Mouse (Mus musculus): ENCODE results near the gene Kmt2a. TPM values are rescaled to one million over a fixed set of nuclear protein-coding genes. Genes with fewer than 3 reads are reported as not detected.

Gene Kmt2a
- polyA plus RNA-seq, 1 experiment: 11.7 TPM

Other genes with a start within 250 kb of the Kmt2a start
- not detected in 2 replicates for gene Treh, start 208.1 kb downstream of the Kmt2a start, polyA plus RNA-seq (2012; rRNA removed)
- gene Phldb1, start 146.1 kb downstream of the Kmt2a start, polyA plus RNA-seq (2012; rRNA removed): 75.3 and 87.2 TPM in 2 replicates
- gene Arcn1, start 113.5 kb downstream of the Kmt2a start, polyA plus RNA-seq (2012; rRNA removed): 64.2 and 77.2 TPM in 2 replicates
- 82.5 and 94.1 TPM in 2 replicates for gene Ift46, start 113.4 kb downstream of the Kmt2a start, polyA plus RNA-seq (2012; rRNA removed)
- gene Tmem25, start 82.0 kb downstream of the Kmt2a start, polyA plus RNA-seq (2012; rRNA removed): 6.9 and 8.3 TPM in 2 replicates
- gene Ttc36, start 78.2 kb downstream of the Kmt2a start, polyA plus RNA-seq (2012; rRNA removed): 3.5 and 4.1 TPM in 2 replicates
- gene Atp5l, start 39.4 kb upstream of the Kmt2a start, polyA plus RNA-seq (2012; rRNA removed): 679 and 839 TPM in 2 replicates
- gene Ube4a, start 84.3 kb upstream of the Kmt2a start, polyA plus RNA-seq (2012; rRNA removed): 23.2 and 29.1 TPM in 2 replicates
- gene Cd3g, start 99.1 kb upstream of the Kmt2a start, polyA plus RNA-seq (2012; rRNA removed): 1.5 and 1.8 TPM in 2 replicates
- 0.55 and 0.68 TPM in 2 replicates for gene Cd3d, start 100.5 kb upstream of the Kmt2a start, polyA plus RNA-seq (2012; rRNA removed)
- 0.94 and 0.98 TPM in 2 replicates for gene Cd3e, start 128.3 kb upstream of the Kmt2a start, polyA plus RNA-seq (2012; rRNA removed)
- 53.5 and 62.3 TPM in 2 replicates for gene Mpzl2, start 158.5 kb upstream of the Kmt2a start, polyA plus RNA-seq (2012; rRNA removed)
- 11.0 and 11.4 TPM in 2 replicates for gene Mpzl3, start 173.9 kb upstream of the Kmt2a start, polyA plus RNA-seq (2012; rRNA removed)
- 1.4 and 1.5 TPM in 2 replicates for gene Jaml, start 197.9 kb upstream of the Kmt2a start, polyA plus RNA-seq (2012; rRNA removed)
- 0.33 and 0.44 TPM in 2 replicates for gene Scn2b, start 236.5 kb upstream of the Kmt2a start, polyA plus RNA-seq (2012; rRNA removed)

Measured in urinary bladder, adult 2 months (tissue).